In the genomic region with DNA sequence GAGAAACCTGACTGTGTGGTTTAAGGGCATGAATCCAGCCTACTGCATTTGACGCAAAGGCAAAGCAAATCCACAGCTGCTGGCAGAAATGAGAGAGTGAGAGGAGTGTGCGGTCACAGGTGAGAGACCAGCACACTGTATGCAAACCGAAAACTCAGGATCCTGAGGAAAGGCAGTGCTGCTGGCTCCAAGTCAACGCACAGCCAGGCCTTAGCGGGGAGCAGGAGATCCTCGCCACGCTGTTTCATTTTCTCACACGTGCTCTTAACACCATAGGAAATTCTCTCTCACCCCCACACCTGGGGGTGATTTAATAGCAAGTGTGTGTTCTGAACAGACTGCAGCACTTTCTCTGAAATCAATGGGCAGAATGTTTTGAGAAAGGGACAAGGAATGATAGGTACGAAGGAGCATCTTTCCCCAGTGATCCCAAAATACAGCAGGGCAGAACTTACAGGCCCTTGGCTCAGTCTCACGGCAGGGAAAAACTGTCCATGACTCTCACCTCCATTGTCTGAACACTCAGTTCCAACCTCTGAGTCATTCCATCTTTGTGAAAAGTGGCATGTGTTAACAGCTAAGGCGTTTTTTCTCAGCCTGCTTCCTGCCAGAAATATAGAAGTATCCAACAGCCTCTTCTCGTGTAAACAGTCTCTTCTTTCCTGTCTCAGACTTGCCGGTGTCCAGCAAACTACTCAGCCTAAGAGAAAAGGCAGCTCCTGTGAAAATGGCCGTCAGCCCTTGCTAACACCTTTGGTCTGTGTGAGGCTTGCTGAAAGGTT, we compare ENCODE assay signal across 10 mouse cellular contexts.
DNase-seq lines count a peak whose midpoint lies in the region; ATAC-seq and TF ChIP-seq lines count a peak whose summit lies in the region.
"Had no signal": no experiment of that assay in that cellular context is flagged by ENCODE, and none has a peak within 500 bp of the region (broad histone marks: within the 10 kb centered on the region; RNA-seq: fewer than 3 reads in every experiment).

No protein-coding gene starts in this region.

- no peaks in the 10 kb centered on the region for H3K9me3 ChIP-seq in liver, postnatal 0 days (ENCODE audit: low read length)

- TF ChIP-seq EP300 in heart, adult 2 months (IDR thresholded peaks at IDR 0.05; ENCODE audit: insufficient read depth, low read depth, low read length): 0 out of 2 replicates have a peak, but pooled peaks have one; percentile 15
- no peak for TF ChIP-seq EP300 in liver, postnatal 0 days (IDR thresholded peaks at IDR 0.05; ENCODE audit: low read depth)

- TF ChIP-seq CTCF in heart, adult 2 months (IDR thresholded peaks at IDR 0.05): no peak
- TF ChIP-seq CTCF in liver, postnatal 0 days (IDR thresholded peaks at IDR 0.05; ENCODE audit: low read depth): no peak

- no peaks in the 10 kb centered on the region for H3K27me3 ChIP-seq in heart, adult 2 months (ENCODE audit: control insufficient read depth, insufficient read depth, low read length)
- H3K27me3 ChIP-seq in liver, postnatal 0 days (ENCODE audit: insufficient read depth, low read length): no peaks in the 10 kb centered on the region

- TF ChIP-seq POLR2A in heart, adult 2 months (IDR thresholded peaks at IDR 0.05; ENCODE audit: insufficient read depth, low read depth, low read length): no peak

- no peak overlapping the region for H3K4me3 ChIP-seq in heart, adult 2 months
- no peak overlapping the region for H3K4me3 ChIP-seq in liver, postnatal 0 days (ENCODE audit: low read depth, low read length)

- peak overlapping the region; percentile 30; the same call in 1 of the 2 replicates for H3K9ac ChIP-seq in heart, adult 2 months (ENCODE audit: low read depth, low read length)
- H3K9ac ChIP-seq in liver, postnatal 0 days (replicated peaks): no peak overlapping the region
- H3K9ac ChIP-seq: liver, embryonic 14.5 days had no signal

- WGBS in heart, adult 2 months: 24% methylated on average over 14 of the region's 14 CpGs
- WGBS in liver, postnatal 0 days (ENCODE audit: insufficient replicate concordance): 64% methylated on average over 14 of the region's 14 CpGs

- no peak for DNase-seq in heart, adult 2 months
- no peak for DNase-seq in heart, adult 8-10 months (ENCODE audit: low spot score)
- DNase-seq in right cerebral cortex, postnatal 25 days: peak; percentile 26
- no peak for DNase-seq in right cerebral cortex, postnatal 10 days (ENCODE audit: low spot score in 2 of 2)
- DNase-seq in heart, postnatal 10 days: peak; percentile 35 to 41
- no peak for DNase-seq in liver, postnatal 0 days
- DNase-seq in adrenal gland, postnatal 25 days: no peak
- DNase-seq: gastrocnemius, postnatal 36 days had no signal

- H3K36me3 ChIP-seq in heart, adult 2 months (ENCODE audit: control insufficient read depth, insufficient read depth, low read length): peaks cover 20% of the 10 kb centered on the region
- H3K36me3 ChIP-seq in liver, postnatal 0 days (replicated peaks; ENCODE audit: insufficient read depth, low read length): no peaks in the 10 kb centered on the region

- peaks cover 14% of the 10 kb centered on the region for H3K79me2 ChIP-seq in heart, adult 2 months (replicated peaks; ENCODE audit: control insufficient read depth, insufficient read depth, low read length)

- peaks cover 29% of the 10 kb centered on the region for H3K4me1 ChIP-seq in heart, adult 2 months (ENCODE audit: control insufficient read depth, insufficient read depth, low read length)
- H3K4me1 ChIP-seq in liver, postnatal 0 days (ENCODE audit: insufficient read depth): 0 out of 2 replicates have a peak, but pooled peaks cover 4% of the 10 kb centered on the region

- H3K27ac ChIP-seq in heart, adult 2 months: peak overlapping the region; percentile 61
- no peak overlapping the region for H3K27ac ChIP-seq in liver, postnatal 0 days (ENCODE audit: low read depth)
- H3K27ac ChIP-seq: liver, embryonic 14.5 days had no signal

- H3K4me2 ChIP-seq in liver, postnatal 0 days (ENCODE audit: low read depth, low read length): no peak overlapping the region

- intact Hi-C loops in heart, adult 2 months (cut with DNase I): no loop called here
- intact Hi-C loops in heart, postnatal 10 days (cut with DNase I): no loop called here

- no peak for ATAC-seq in liver, postnatal 0 days
- ATAC-seq in granulocyte monocyte progenitor cell, adult 5-6 weeks (replicated peaks; ENCODE audit: poor library complexity, severe bottlenecking): no peak

Comparison
In these comparisons a context has a peak if more than half of its experiments do, and no peak if none do; other contexts are left out.
1. DNase-seq: peak in right cerebral cortex, postnatal 25 days (single experiment) and heart, postnatal 10 days (2 of 2); none in heart, adult 2 months (0 of 2), heart, adult 8-10 months (single experiment), right cerebral cortex, postnatal 10 days (0 of 2), liver, postnatal 0 days (single experiment) and adrenal gland, postnatal 25 days (single experiment).